Mouse (Mus musculus) CH12.LX (cell line): Measurements from ENCODE around the gene Gpr179.

Experiments used
- CHD2 ChIP-seq: IDR thresholded peaks from 2 replicates; pipeline ENCODE4 v1.6.1; 2011; ENCODE audit warnings: low read length, improper control_type of control experiment
- CTCF ChIP-seq, 2 experiments: IDR thresholded peaks in 1 of 2; conservative IDR thresholded peaks in 1 of 2; 2 replicates each; pipeline ENCODE4 v1.5.1; 2011 to 2012; ENCODE audit warnings: low read depth in 2 of 2, low read length in 2 of 2, improper control_type of control experiment in 1 of 2, inconsistent platforms in 1 of 2, mild to moderate bottlenecking in 1 of 2, moderate library complexity in 1 of 2
- E2F4 ChIP-seq: IDR thresholded peaks from 2 replicates; pipeline ENCODE4 v1.6.1; 2011; ENCODE audit warnings: low read depth, low read length, improper control_type of control experiment; ENCODE audit not compliant: insufficient replicate concordance
- EP300 ChIP-seq: IDR thresholded peaks from 2 replicates; pipeline ENCODE4 v1.6.1; 2011; ENCODE audit warnings: low read length, improper control_type of control experiment
- MAFK ChIP-seq: IDR thresholded peaks from 2 replicates; pipeline ENCODE4 v1.6.1; 2011; ENCODE audit warnings: low read length, improper control_type of control experiment; ENCODE audit not compliant: insufficient replicate concordance
- MAX ChIP-seq: IDR thresholded peaks from 2 replicates; pipeline ENCODE4 v1.6.1; 2011; ENCODE audit warnings: low read length, improper control_type of control experiment
- MXI1 ChIP-seq: IDR thresholded peaks from 2 replicates; pipeline ENCODE4 v1.6.1; 2011; ENCODE audit warnings: mild to moderate bottlenecking, low read depth, low read length, improper control_type of control experiment
- MYC ChIP-seq: IDR thresholded peaks from 2 replicates; pipeline ENCODE4 v1.6.1; 2011; ENCODE audit warnings: low read depth, mild to moderate bottlenecking, improper control_type of control experiment, low read length
- POLR2A ChIP-seq: IDR thresholded peaks from 2 replicates; pipeline ENCODE4 v1.6.1; 2011; ENCODE audit warnings: low read depth, mild to moderate bottlenecking, improper control_type of control experiment, low read length
- RAD21 ChIP-seq: IDR thresholded peaks from 2 replicates; pipeline ENCODE4 v1.6.1; 2011; ENCODE audit warnings: low read depth, mild to moderate bottlenecking, low read length, improper control_type of control experiment, moderate library complexity
- TBP ChIP-seq: conservative IDR thresholded peaks from 2 replicates; pipeline ENCODE4 v1.6.1; 2011; ENCODE audit warnings: low read depth, low read length, improper control_type of control experiment
- USF1 ChIP-seq: IDR thresholded peaks from 2 replicates; pipeline ENCODE4 v1.6.1; 2014; ENCODE audit warnings: low read depth, mild to moderate bottlenecking, inconsistent platforms, low read length, improper control_type of control experiment
- USF2 ChIP-seq: conservative IDR thresholded peaks from 2 replicates; pipeline ENCODE4 v1.6.1; 2011; ENCODE audit warnings: low read depth, low read length, improper control_type of control experiment
- ZNF384 ChIP-seq: IDR thresholded peaks from 2 replicates; pipeline ENCODE4 v1.6.1; 2012; ENCODE audit warnings: low read depth, low read length, improper control_type of control experiment, inconsistent platforms

DNA sequence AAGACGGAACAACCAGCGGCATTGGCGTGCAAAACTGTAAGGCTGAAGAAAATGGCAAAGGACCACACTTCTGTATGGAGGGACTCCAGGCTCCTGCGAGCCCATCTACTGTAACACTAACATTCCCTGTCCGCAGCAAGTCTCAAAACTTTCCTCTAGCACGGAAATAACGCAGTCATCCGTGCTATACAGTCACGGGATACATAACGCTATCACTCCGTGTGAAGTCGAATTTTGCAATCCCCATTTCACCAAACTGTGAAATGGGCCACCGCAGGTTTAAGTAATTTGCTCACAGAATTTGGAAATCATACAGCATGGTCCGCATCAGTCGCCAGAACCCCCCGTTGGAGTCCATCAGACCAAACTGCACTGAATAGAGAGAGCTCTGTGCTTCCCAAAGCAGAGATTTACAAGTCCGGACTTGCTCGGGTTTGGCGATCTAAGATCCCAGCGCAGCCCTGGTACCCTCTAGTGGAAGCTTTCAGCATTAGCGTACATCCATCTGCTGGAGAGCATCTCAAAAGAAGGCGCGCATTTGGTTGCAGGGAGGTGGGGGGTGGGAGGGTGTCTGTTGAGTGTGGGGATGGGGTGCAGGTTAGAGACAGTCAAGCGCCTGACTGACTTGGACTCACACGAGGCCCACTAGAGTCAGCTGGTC, 41.8 kb downstream of the Gpr179 start:
- TF ChIP-seq USF2, result no peak; the same call in 1 of the 2 replicates
- TF ChIP-seq TBP, result peak; percentile 76; the same call in 1 of the 2 replicates
- peak; percentile 57 for TF ChIP-seq MXI1
- TF ChIP-seq MAFK, result no peak
- peak; percentile 70 for TF ChIP-seq POLR2A
- TF ChIP-seq E2F4, result no peak
- peak; percentile 91 for TF ChIP-seq RAD21
- TF ChIP-seq CTCF (conservative IDR thresholded peaks at IDR 0.05 in 1 of 2, IDR thresholded peaks at IDR 0.05 in 1 of 2; ENCODE audit: low read depth in 2 of 2, low read length in 2 of 2), result peak in 1 of 2 experiments; percentile 98; a peak in 3 of 4 replicates
- TF ChIP-seq CHD2, result peak; percentile 46
- TF ChIP-seq USF1, result no peak
- TF ChIP-seq EP300, result peak; percentile 58; the same call in 1 of the 2 replicates
- peak; percentile 73; the same call in 1 of the 2 replicates for TF ChIP-seq MAX
- peak; percentile 91 for TF ChIP-seq MYC
- peak; percentile 50 for TF ChIP-seq ZNF384
